Mouse (Mus musculus) effector memory CD4-positive, alpha-beta T cell, adult 5 months (primary cell): ENCODE measurements around the gene Olfr1000. TPM values are rescaled to one million over a fixed set of nuclear protein-coding genes. Genes with fewer than 3 reads are reported as not detected.

Source experiments
- polyA plus RNA-seq: library from polyadenylated mRNA; unstranded; fragments of 100-300 nt; shearing (Covaris generic); gene quantifications from one replicate; pipeline ENCODE4 v1.2.1, GENCODE M21; 2017

Olfr1000 gene
- polyA plus RNA-seq = not detected

DNA sequence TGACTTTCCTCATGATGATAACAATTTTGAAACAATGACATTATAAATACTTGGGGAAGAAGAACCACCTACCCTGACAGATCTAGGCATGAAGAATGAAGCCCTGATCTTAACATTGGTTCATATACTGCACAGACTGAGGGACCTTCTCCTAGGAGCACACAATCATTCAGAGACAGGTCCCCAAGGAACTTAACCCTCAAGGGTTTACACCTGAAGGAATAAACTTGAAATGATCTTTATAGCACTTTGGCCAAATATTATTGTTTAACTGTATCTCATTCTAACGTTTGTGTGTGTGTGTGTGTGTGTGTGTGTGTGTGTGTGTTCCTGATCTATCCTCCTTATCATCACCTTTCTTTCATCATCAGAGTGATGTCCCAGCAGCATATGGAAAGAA is at the start of gene Olfr1000:
Gene Olfr1000 (minus strand): TSS at position 101 of the 400 bp plus-strand sequence.

DNA sequence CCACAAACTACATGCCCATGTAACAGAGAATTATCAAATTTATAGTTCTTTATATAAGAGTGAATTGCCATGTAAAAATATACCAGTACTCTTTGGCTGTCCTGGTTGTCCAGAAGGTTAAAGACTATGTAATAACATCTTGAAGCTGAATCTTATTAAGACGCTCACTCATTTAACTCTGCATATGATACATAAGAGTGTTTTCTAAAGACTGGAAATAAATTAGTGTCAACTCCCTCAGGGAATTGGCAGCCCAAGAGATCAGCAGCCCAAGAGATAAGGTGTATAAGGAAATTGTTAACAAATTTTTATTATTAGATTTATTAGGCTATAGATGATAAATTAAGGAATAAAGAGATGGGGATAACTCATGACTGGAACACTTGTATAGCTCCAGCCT is 38.9 kb upstream of the Olfr1000 start, which contains the start of gene Olfr1002:
Gene Olfr1002 (minus strand): TSS at position 101 of the 400 bp plus-strand sequence.

DNA sequence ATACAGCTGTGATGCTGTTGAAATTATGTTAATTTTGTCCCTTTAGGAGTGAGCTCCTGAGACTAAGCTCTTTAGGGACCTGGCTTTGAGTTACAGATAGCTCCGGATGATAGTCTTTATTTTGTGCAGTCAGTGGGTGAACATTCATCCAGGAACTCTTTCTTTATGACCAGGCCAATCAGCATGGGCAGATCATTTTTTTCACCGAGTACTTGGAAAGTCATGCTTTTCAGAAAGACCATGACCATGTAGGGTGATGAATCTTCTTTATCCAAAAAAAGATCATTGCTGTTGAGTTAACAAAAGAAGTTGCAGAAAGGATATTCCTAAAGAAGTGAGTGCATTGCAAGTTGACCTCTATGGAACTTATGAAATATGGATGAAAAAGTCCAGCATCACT is 23.1 kb downstream of the Olfr1000 start, which contains the start of gene Olfr998:
Gene Olfr998 (plus strand): TSS at position 301 of the 400 bp plus-strand sequence.

DNA sequence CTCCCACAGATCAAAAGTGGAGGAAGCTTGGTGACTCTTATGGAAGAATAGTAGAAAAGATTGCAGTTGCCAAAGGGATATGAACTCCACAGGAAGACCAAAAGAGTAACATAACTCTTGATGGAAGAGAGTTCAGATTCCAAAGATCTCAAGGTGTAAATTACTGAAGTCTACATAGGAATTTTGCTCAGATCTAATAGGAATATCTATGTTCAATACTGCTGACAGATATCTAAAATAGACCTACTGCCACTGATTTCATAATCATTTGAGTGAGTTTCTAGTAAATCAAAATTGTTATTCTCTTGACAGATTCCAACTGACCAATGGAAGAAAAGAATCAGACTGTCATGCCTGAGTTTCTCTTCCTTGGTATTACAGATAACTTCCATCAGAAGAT is 32.8 kb downstream of the Olfr1000 start, which contains the start of gene Olfr996:
Gene Olfr996 (plus strand): TSS at position 301 of the 400 bp plus-strand sequence.

Other genes with a start within 250 kb of the Olfr1000 start
- not detected for gene Olfr988, start 248.7 kb downstream of the Olfr1000 start, polyA plus RNA-seq
- gene Olfr992, start 202.4 kb downstream of the Olfr1000 start, polyA plus RNA-seq = not detected
- not detected for gene Olfr993, start 197.0 kb downstream of the Olfr1000 start, polyA plus RNA-seq
- not detected for gene Olfr994, start 175.5 kb downstream of the Olfr1000 start, polyA plus RNA-seq
- not detected for gene Olfr995, start 168.3 kb downstream of the Olfr1000 start, polyA plus RNA-seq
- gene 4833423E24Rik, start 92.9 kb downstream of the Olfr1000 start, polyA plus RNA-seq = not detected
- not detected for gene Olfr996, start 32.7 kb downstream of the Olfr1000 start, polyA plus RNA-seq
- gene Olfr998, start 23.0 kb downstream of the Olfr1000 start, polyA plus RNA-seq = not detected
- gene Olfr1002, start 38.8 kb upstream of the Olfr1000 start, polyA plus RNA-seq = not detected
- not detected for gene Olfr154, start 52.6 kb upstream of the Olfr1000 start, polyA plus RNA-seq
- gene Olfr1006, start 66.9 kb upstream of the Olfr1000 start, polyA plus RNA-seq = not detected
- not detected for gene Olfr1008, start 77.5 kb upstream of the Olfr1000 start, polyA plus RNA-seq
- not detected for gene Olfr1009, start 103.5 kb upstream of the Olfr1000 start, polyA plus RNA-seq
- gene Olfr1012, start 150.9 kb upstream of the Olfr1000 start, polyA plus RNA-seq = not detected
- gene Olfr1013, start 155.2 kb upstream of the Olfr1000 start, polyA plus RNA-seq = not detected
- not detected for gene Olfr1014, start 160.8 kb upstream of the Olfr1000 start, polyA plus RNA-seq
- gene Olfr1015, start 170.1 kb upstream of the Olfr1000 start, polyA plus RNA-seq = not detected
- not detected for gene Olfr1016, start 190.6 kb upstream of the Olfr1000 start, polyA plus RNA-seq
- gene Olfr1018, start 206.6 kb upstream of the Olfr1000 start, polyA plus RNA-seq = not detected
- gene Olfr1019, start 233.6 kb upstream of the Olfr1000 start, polyA plus RNA-seq = not detected
- gene Olfr1020, start 235.1 kb upstream of the Olfr1000 start, polyA plus RNA-seq = 0.35 TPM